Mouse (Mus musculus): Measurements from ENCODE around the gene Gm17019. TPM values are rescaled to one million over a fixed set of nuclear protein-coding genes. Genes with fewer than 3 reads are reported as not detected.
"Not testable (repeated sequence)": the region's sequence is repeated elsewhere in the genome, so short reads cannot be mapped to it uniquely, and the experiment has no call there.

The Gm17019 gene
- polyA plus RNA-seq (2012; fragmentation: generic; extraction: Trizol) = not detected

GRCm38 (mm10) chr5:15032898-15033297 is at the start of gene Gm17019:
Gene Gm17019, minus strand, starts transcription at chr5:15032998.
- not testable (repeated sequence) for H3K36me3 ChIP-seq (ENCODE audit: control insufficient read depth, insufficient read depth); H3K27me3 ChIP-seq (ENCODE audit: control insufficient read depth, insufficient read depth, insufficient read length); H3K79me2 ChIP-seq (ENCODE audit: control insufficient read depth, insufficient read depth); H3ac ChIP-seq (ENCODE audit: control insufficient read depth, insufficient read length); H3K4me2 ChIP-seq (ENCODE audit: low read depth); H3K4me3 ChIP-seq

GRCm38 (mm10) chr5:15062385-15062715 is 29.6 kb upstream of the Gm17019 start:
- H3K27me3 ChIP-seq (ENCODE audit: control insufficient read depth, insufficient read depth, insufficient read length); H3K4me3 ChIP-seq; H3ac ChIP-seq (ENCODE audit: control insufficient read depth, insufficient read length); H3K79me2 ChIP-seq (ENCODE audit: control insufficient read depth, insufficient read depth); H3K36me3 ChIP-seq (ENCODE audit: control insufficient read depth, insufficient read depth); H3K4me2 ChIP-seq (ENCODE audit: low read depth): not testable (repeated sequence)

- not testable (repeated sequence) for H3ac ChIP-seq (ENCODE audit: control insufficient read depth, insufficient read length); H3K27me3 ChIP-seq (ENCODE audit: control insufficient read depth, insufficient read depth, insufficient read length); H3K4me3 ChIP-seq; H3K36me3 ChIP-seq (ENCODE audit: control insufficient read depth, insufficient read depth); H3K4me2 ChIP-seq (ENCODE audit: low read depth); H3K79me2 ChIP-seq (ENCODE audit: control insufficient read depth, insufficient read depth)
Measured at GRCm38 (mm10) chr5:15061638-15062384, 29.0 kb upstream of the Gm17019 start.

GRCm38 (mm10) chr5:15054151-15055025 is 21.6 kb upstream of the Gm17019 start:
- not testable (repeated sequence) for H3K27me3 ChIP-seq (ENCODE audit: control insufficient read depth, insufficient read depth, insufficient read length); H3K79me2 ChIP-seq (ENCODE audit: control insufficient read depth, insufficient read depth); H3K4me3 ChIP-seq; H3K4me2 ChIP-seq (ENCODE audit: low read depth); H3ac ChIP-seq (ENCODE audit: control insufficient read depth, insufficient read length); H3K36me3 ChIP-seq (ENCODE audit: control insufficient read depth, insufficient read depth)

- H3ac ChIP-seq (ENCODE audit: control insufficient read depth, insufficient read length); H3K4me2 ChIP-seq (ENCODE audit: low read depth); H3K79me2 ChIP-seq (ENCODE audit: control insufficient read depth, insufficient read depth); H3K4me3 ChIP-seq; H3K36me3 ChIP-seq (ENCODE audit: control insufficient read depth, insufficient read depth); H3K27me3 ChIP-seq (ENCODE audit: control insufficient read depth, insufficient read depth, insufficient read length): not testable (repeated sequence)
Measured at GRCm38 (mm10) chr5:15053606-15053962, 20.8 kb upstream of the Gm17019 start.

- H3K36me3 ChIP-seq (ENCODE audit: control insufficient read depth, insufficient read depth) = not testable (repeated sequence)
Measured at GRCm38 (mm10) chr5:15052945-15053605, 20.3 kb upstream of the Gm17019 start.

GRCm38 (mm10) chr5:15050807-15051206 is 18.0 kb upstream of the Gm17019 start:
- H3ac ChIP-seq (ENCODE audit: control insufficient read depth, insufficient read length); H3K4me2 ChIP-seq (ENCODE audit: low read depth); H3K79me2 ChIP-seq (ENCODE audit: control insufficient read depth, insufficient read depth); H3K27me3 ChIP-seq (ENCODE audit: control insufficient read depth, insufficient read depth, insufficient read length); H3K36me3 ChIP-seq (ENCODE audit: control insufficient read depth, insufficient read depth); H3K4me3 ChIP-seq: not testable (repeated sequence)

More at GRCm38 (mm10) chr5:15052945-15053605, 20.3 kb upstream of the Gm17019 start:
- H3ac ChIP-seq (ENCODE audit: control insufficient read depth, insufficient read length); H3K27me3 ChIP-seq (ENCODE audit: control insufficient read depth, insufficient read depth, insufficient read length); H3K4me3 ChIP-seq; H3K4me2 ChIP-seq (ENCODE audit: low read depth); H3K79me2 ChIP-seq (ENCODE audit: control insufficient read depth, insufficient read depth): not testable (repeated sequence)

- not testable (repeated sequence) for H3K27me3 ChIP-seq (ENCODE audit: control insufficient read depth, insufficient read depth, insufficient read length); H3K36me3 ChIP-seq (ENCODE audit: control insufficient read depth, insufficient read depth); H3K79me2 ChIP-seq (ENCODE audit: control insufficient read depth, insufficient read depth); H3K4me3 ChIP-seq; H3ac ChIP-seq (ENCODE audit: control insufficient read depth, insufficient read length); H3K4me2 ChIP-seq (ENCODE audit: low read depth)
Measured at GRCm38 (mm10) chr5:15044830-15045767, 12.3 kb upstream of the Gm17019 start.

- not testable (repeated sequence) for H3K4me3 ChIP-seq; H3K79me2 ChIP-seq (ENCODE audit: control insufficient read depth, insufficient read depth); H3K27me3 ChIP-seq (ENCODE audit: control insufficient read depth, insufficient read depth, insufficient read length); H3K36me3 ChIP-seq (ENCODE audit: control insufficient read depth, insufficient read depth); H3ac ChIP-seq (ENCODE audit: control insufficient read depth, insufficient read length); H3K4me2 ChIP-seq (ENCODE audit: low read depth)
Measured at GRCm38 (mm10) chr5:15040784-15041183, 8.0 kb upstream of the Gm17019 start.

GRCm38 (mm10) chr5:15039984-15040383 is 7.2 kb upstream of the Gm17019 start:
- H3K4me2 ChIP-seq (ENCODE audit: low read depth); H3K27me3 ChIP-seq (ENCODE audit: control insufficient read depth, insufficient read depth, insufficient read length); H3K79me2 ChIP-seq (ENCODE audit: control insufficient read depth, insufficient read depth); H3K4me3 ChIP-seq; H3ac ChIP-seq (ENCODE audit: control insufficient read depth, insufficient read length); H3K36me3 ChIP-seq (ENCODE audit: control insufficient read depth, insufficient read depth): not testable (repeated sequence)

- not testable (repeated sequence) for H3K36me3 ChIP-seq (ENCODE audit: control insufficient read depth, insufficient read depth); H3K4me3 ChIP-seq; H3K79me2 ChIP-seq (ENCODE audit: control insufficient read depth, insufficient read depth); H3K27me3 ChIP-seq (ENCODE audit: control insufficient read depth, insufficient read depth, insufficient read length); H3K4me2 ChIP-seq (ENCODE audit: low read depth); H3ac ChIP-seq (ENCODE audit: control insufficient read depth, insufficient read length)
Measured at GRCm38 (mm10) chr5:15024316-15024715, 8.5 kb downstream of the Gm17019 start.

- H3K27me3 ChIP-seq (ENCODE audit: control insufficient read depth, insufficient read depth, insufficient read length); H3K36me3 ChIP-seq (ENCODE audit: control insufficient read depth, insufficient read depth); H3K4me2 ChIP-seq (ENCODE audit: low read depth); H3ac ChIP-seq (ENCODE audit: control insufficient read depth, insufficient read length); H3K4me3 ChIP-seq; H3K79me2 ChIP-seq (ENCODE audit: control insufficient read depth, insufficient read depth): not testable (repeated sequence)
Measured at GRCm38 (mm10) chr5:15020067-15020466, 12.7 kb downstream of the Gm17019 start.
